Mouse (Mus musculus): ENCODE results near the gene Tmem185b.

Gene Tmem185b

GRCm38 (mm10) chr1:119532165-119532564 is 6.2 kb downstream of the Tmem185b start:
- in situ Hi-C loops (cut with MboI; ENCODE audit: low pct_unique_long_range_greater_than_20kb in 1 of 2, low sequenced_read_pairs in 2 of 2, unreplicated experiment in 1 of 2), result no loop called here

- in situ Hi-C loops (cut with MboI; ENCODE audit: low pct_unique_long_range_greater_than_20kb in 1 of 2, low sequenced_read_pairs in 2 of 2, unreplicated experiment in 1 of 2), result no loop called here
Measured at GRCm38 (mm10) chr1:119533093-119533805, 7.3 kb downstream of the Tmem185b start.

GRCm38 (mm10) chr1:119534341-119534740 is 8.4 kb downstream of the Tmem185b start:
- in situ Hi-C loops (cut with MboI; ENCODE audit: low pct_unique_long_range_greater_than_20kb in 1 of 2, low sequenced_read_pairs in 2 of 2, unreplicated experiment in 1 of 2), result no loop called here

- in situ Hi-C loops (cut with MboI; ENCODE audit: low pct_unique_long_range_greater_than_20kb in 1 of 2, low sequenced_read_pairs in 2 of 2, unreplicated experiment in 1 of 2), result no loop called here
Measured at GRCm38 (mm10) chr1:119536122-119536521, 10.2 kb downstream of the Tmem185b start.

GRCm38 (mm10) chr1:119537651-119538050 is 11.7 kb downstream of the Tmem185b start:
- in situ Hi-C loops (cut with MboI; ENCODE audit: low pct_unique_long_range_greater_than_20kb in 1 of 2, low sequenced_read_pairs in 2 of 2, unreplicated experiment in 1 of 2), result no loop called here

- in situ Hi-C loops (cut with MboI; ENCODE audit: low pct_unique_long_range_greater_than_20kb in 1 of 2, low sequenced_read_pairs in 2 of 2, unreplicated experiment in 1 of 2), result no loop called here
Measured at GRCm38 (mm10) chr1:119539252-119539651, 13.3 kb downstream of the Tmem185b start.

GRCm38 (mm10) chr1:119540836-119541557 is 15.0 kb downstream of the Tmem185b start:
- in situ Hi-C loops (cut with MboI; ENCODE audit: low pct_unique_long_range_greater_than_20kb in 1 of 2, low sequenced_read_pairs in 2 of 2, unreplicated experiment in 1 of 2), result loop anchor here in 1 of 2 experiments (10.0 kb wide), 1 partner anchor 134 kb away; no protein-coding TSS in a partner anchor

GRCm38 (mm10) chr1:119541570-119541969 is 15.6 kb downstream of the Tmem185b start:
- in situ Hi-C loops (cut with MboI; ENCODE audit: low pct_unique_long_range_greater_than_20kb in 1 of 2, low sequenced_read_pairs in 2 of 2, unreplicated experiment in 1 of 2), result loop anchor here in 1 of 2 experiments (10.0 kb wide), 1 partner anchor 133 kb away; no protein-coding TSS in a partner anchor

- in situ Hi-C loops (cut with MboI; ENCODE audit: low pct_unique_long_range_greater_than_20kb in 1 of 2, low sequenced_read_pairs in 2 of 2, unreplicated experiment in 1 of 2), result loop anchor here in 1 of 2 experiments (10.0 kb wide), 1 partner anchor 131 kb away; no protein-coding TSS in a partner anchor
Measured at GRCm38 (mm10) chr1:119543316-119543715, 17.4 kb downstream of the Tmem185b start.

GRCm38 (mm10) chr1:119544611-119545155 is 18.7 kb downstream of the Tmem185b start:
- in situ Hi-C loops (cut with MboI; ENCODE audit: low pct_unique_long_range_greater_than_20kb in 1 of 2, low sequenced_read_pairs in 2 of 2, unreplicated experiment in 1 of 2), result loop anchor here in 1 of 2 experiments (10.0 kb wide), 1 partner anchor 130 kb away; no protein-coding TSS in a partner anchor

- in situ Hi-C loops (cut with MboI; ENCODE audit: low pct_unique_long_range_greater_than_20kb in 1 of 2, low sequenced_read_pairs in 2 of 2, unreplicated experiment in 1 of 2), result loop anchor here in 1 of 2 experiments (10.0 kb wide), 1 partner anchor 130 kb away; no protein-coding TSS in a partner anchor
Measured at GRCm38 (mm10) chr1:119545164-119545563, 19.2 kb downstream of the Tmem185b start.

GRCm38 (mm10) chr1:119545671-119546070 is 19.7 kb downstream of the Tmem185b start:
- in situ Hi-C loops (cut with MboI; ENCODE audit: low pct_unique_long_range_greater_than_20kb in 1 of 2, low sequenced_read_pairs in 2 of 2, unreplicated experiment in 1 of 2), result loop anchor here in 1 of 2 experiments (10.0 kb wide), 1 partner anchor 129 kb away; no protein-coding TSS in a partner anchor

GRCm38 (mm10) chr1:119546490-119546889 is 20.5 kb downstream of the Tmem185b start:
- in situ Hi-C loops (cut with MboI; ENCODE audit: low pct_unique_long_range_greater_than_20kb in 1 of 2, low sequenced_read_pairs in 2 of 2, unreplicated experiment in 1 of 2), result loop anchor here in 1 of 2 experiments (10.0 kb wide), 1 partner anchor 128 kb away; no protein-coding TSS in a partner anchor

GRCm38 (mm10) chr1:119548668-119549326 is 22.8 kb downstream of the Tmem185b start:
- in situ Hi-C loops (cut with MboI; ENCODE audit: low pct_unique_long_range_greater_than_20kb in 1 of 2, low sequenced_read_pairs in 2 of 2, unreplicated experiment in 1 of 2), result loop anchor here in 1 of 2 experiments (10.0 kb wide), 1 partner anchor 126 kb away; no protein-coding TSS in a partner anchor

- in situ Hi-C loops (cut with MboI; ENCODE audit: low pct_unique_long_range_greater_than_20kb in 1 of 2, low sequenced_read_pairs in 2 of 2, unreplicated experiment in 1 of 2), result loop anchor here in 1 of 2 experiments (10.0 kb wide), 1 partner anchor 125 kb away; no protein-coding TSS in a partner anchor
Measured at GRCm38 (mm10) chr1:119549327-119549689, 23.3 kb downstream of the Tmem185b start.

GRCm38 (mm10) chr1:119550064-119550463 is 24.1 kb downstream of the Tmem185b start:
- in situ Hi-C loops (cut with MboI; ENCODE audit: low pct_unique_long_range_greater_than_20kb in 1 of 2, low sequenced_read_pairs in 2 of 2, unreplicated experiment in 1 of 2), result loop anchor here in 1 of 2 experiments (10.0 kb wide), 1 partner anchor 125 kb away; no protein-coding TSS in a partner anchor

GRCm38 (mm10) chr1:119551651-119552050 is 25.7 kb downstream of the Tmem185b start:
- in situ Hi-C loops (cut with MboI; ENCODE audit: low pct_unique_long_range_greater_than_20kb in 1 of 2, low sequenced_read_pairs in 2 of 2, unreplicated experiment in 1 of 2), result loop anchor here in 1 of 2 experiments (10.0 kb wide), 1 partner anchor 123 kb away; no protein-coding TSS in a partner anchor

GRCm38 (mm10) chr1:119555651-119556050 is 29.7 kb downstream of the Tmem185b start:
- in situ Hi-C loops (cut with MboI; ENCODE audit: low pct_unique_long_range_greater_than_20kb in 1 of 2, low sequenced_read_pairs in 2 of 2, unreplicated experiment in 1 of 2), result loop anchor here in 1 of 2 experiments (10.0 kb wide), 1 partner anchor 119 kb away; no protein-coding TSS in a partner anchor

Measured in mouse embryonic stem cell (cell line).